Mouse (Mus musculus): ENCODE results near the gene Camta1.

DNA sequence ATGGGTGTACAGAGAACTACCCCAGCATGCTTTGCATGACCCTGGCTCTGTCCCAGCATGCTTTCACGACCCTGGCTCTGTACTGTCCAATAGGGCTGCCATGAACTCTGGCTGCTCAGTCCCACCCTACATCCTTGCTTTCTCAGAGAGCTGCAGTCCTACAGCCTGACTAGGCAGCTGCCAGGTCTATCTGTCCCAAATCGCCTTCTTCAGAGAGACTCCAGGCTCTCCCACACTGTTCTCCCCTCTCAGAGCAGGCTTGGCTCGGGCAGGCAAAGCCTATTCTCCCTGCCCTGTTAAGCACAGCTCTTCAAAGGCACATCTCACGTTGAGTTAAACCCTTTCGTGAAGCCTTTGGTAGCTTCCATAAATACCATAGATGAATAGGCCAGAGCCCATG, 317.5 kb downstream of the Camta1 start:
- TF ChIP-seq CTCF (IDR thresholded peaks at IDR 0.05; ENCODE audit: low read depth) (no peak), EP300 (optimal IDR thresholded peaks at IDR 0.05) (no peak)

Measured in stomach, postnatal 0 days (tissue).